Mouse (Mus musculus) embryonic fibroblast, embryonic 13.5 days (primary cell): ENCODE results near the gene Gm10282.

Experiments used
- CTCF ChIP-seq: IDR thresholded peaks from 2 replicates; pipeline ENCODE4 v1.5.1; 2011; ENCODE audit warnings: mild to moderate bottlenecking, control low read depth, low read length, moderate library complexity, borderline replicate concordance; ENCODE audit not compliant: insufficient read depth
- POLR2A ChIP-seq: IDR thresholded peaks from 2 replicates; pipeline ENCODE4 v1.6.1; 2011; ENCODE audit warnings: low read depth, mild to moderate bottlenecking, control low read depth, low read length, moderate library complexity

- TF ChIP-seq CTCF (no peak), POLR2A (no peak)
These were observed 1.9 kb upstream of the Gm10282 start for GRCm38 (mm10) chr8:72306913-72307312.
